Mouse (Mus musculus) brain, adult 2 months (tissue): ENCODE measurements around the gene Rnf24.
"Not testable (repeated sequence)": the region's sequence is repeated elsewhere in the genome, so short reads cannot be mapped to it uniquely, and the experiment has no call there.

Experiments used
- DNase-seq: peaks from one replicate; pipeline ENCODE4 v3.0.0; 2011; ENCODE audit warnings: low read depth, low spot score

The Rnf24 gene

GRCm38 (mm10) chr2:131337602-131338001 is 15.1 kb downstream of the Rnf24 start:
- no peak for DNase-seq

- no peak for DNase-seq
Observed at GRCm38 (mm10) chr2:131330548-131330947, 22.1 kb downstream of the Rnf24 start.

GRCm38 (mm10) chr2:131328981-131329380 is 23.7 kb downstream of the Rnf24 start:
- DNase-seq, result no peak

GRCm38 (mm10) chr2:131326044-131326443 is 26.6 kb downstream of the Rnf24 start:
- DNase-seq, result no peak

- DNase-seq, result no peak
Observed at GRCm38 (mm10) chr2:131323675-131324074, 29.0 kb downstream of the Rnf24 start.

- peak; percentile 92 for DNase-seq
Observed at GRCm38 (mm10) chr2:131321192-131321591, 31.5 kb downstream of the Rnf24 start.

GRCm38 (mm10) chr2:131319401-131319800 is 33.3 kb downstream of the Rnf24 start:
- DNase-seq, result no peak

GRCm38 (mm10) chr2:131316167-131316566 is 36.5 kb downstream of the Rnf24 start:
- DNase-seq, result no peak

GRCm38 (mm10) chr2:131309296-131309695 is 43.4 kb downstream of the Rnf24 start:
- no peak for DNase-seq

- no peak for DNase-seq
Observed at GRCm38 (mm10) chr2:131307822-131308221, 44.9 kb downstream of the Rnf24 start.

GRCm38 (mm10) chr2:131307391-131307790 is 45.3 kb downstream of the Rnf24 start:
- no peak for DNase-seq

- peak; percentile 55 for DNase-seq
Observed at GRCm38 (mm10) chr2:131305226-131305625, 47.5 kb downstream of the Rnf24 start.

- DNase-seq, result no peak
Observed at GRCm38 (mm10) chr2:131304497-131304896, 48.2 kb downstream of the Rnf24 start.

GRCm38 (mm10) chr2:131301635-131302034 is 51.1 kb downstream of the Rnf24 start:
- DNase-seq, result no peak

GRCm38 (mm10) chr2:131300485-131300884 is 52.2 kb downstream of the Rnf24 start:
- no peak for DNase-seq

GRCm38 (mm10) chr2:131298674-131299073 is 54.0 kb downstream of the Rnf24 start:
- not testable (repeated sequence) for DNase-seq

GRCm38 (mm10) chr2:131296746-131297261 is 55.9 kb downstream of the Rnf24 start:
- no peak for DNase-seq

- no peak for DNase-seq
Observed at GRCm38 (mm10) chr2:131290669-131291068, 62.0 kb downstream of the Rnf24 start.

GRCm38 (mm10) chr2:131286276-131286675 is 66.4 kb downstream of the Rnf24 start:
- no peak for DNase-seq

GRCm38 (mm10) chr2:131281596-131281995 is 71.1 kb downstream of the Rnf24 start:
- DNase-seq, result no peak

GRCm38 (mm10) chr2:131276722-131277121 is 76.0 kb downstream of the Rnf24 start:
- no peak for DNase-seq

GRCm38 (mm10) chr2:131275493-131275892 is 77.2 kb downstream of the Rnf24 start:
- no peak for DNase-seq

GRCm38 (mm10) chr2:131265056-131265455 is 87.6 kb downstream of the Rnf24 start:
- DNase-seq, result no peak

- no peak for DNase-seq
Observed at GRCm38 (mm10) chr2:131264027-131264426, 88.7 kb downstream of the Rnf24 start.
